Mouse (Mus musculus) MEL (cell line): ENCODE results near the gene Papss2. TPM values are rescaled to one million over a fixed set of nuclear protein-coding genes. Genes with fewer than 3 reads are reported as not detected.
A peak's percentile ranks its signal among the peaks of the same experiment; 100 is the strongest.

Source experiments
- DNase-seq: peaks from one replicate; pipeline ENCODE4 v3.0.0; 2011; ENCODE audit warnings: low read depth, low spot score
- H3K27ac ChIP-seq: 2 replicates; pipeline ENCODE4 v1.5.1; 2012; ENCODE audit warnings: low read depth, mild to moderate bottlenecking, control low read depth, low read length, moderate library complexity; ENCODE audit not compliant: control insufficient read depth
- H3K27me3 ChIP-seq, 2 experiments: fragments of 150-350 bp in 1 of 2; sonication (generic) in 1 of 2; 2 replicates each; pipeline ENCODE4 v1.6.1; 2012; ENCODE audit warnings: low read length in 2 of 2, mild to moderate bottlenecking in 2 of 2, improper control_type of control experiment in 1 of 2, moderate library complexity in 1 of 2; ENCODE audit not compliant: insufficient read depth in 2 of 2, control insufficient read depth in 1 of 2
- H3K36me3 ChIP-seq, 2 experiments: 2 replicates each; pipeline ENCODE4 v1.6.1; 2012 to 2014; ENCODE audit warnings: low read length in 2 of 2, improper control_type of control experiment in 1 of 2, inconsistent platforms in 1 of 2, mild to moderate bottlenecking in 1 of 2; ENCODE audit not compliant: insufficient read depth in 2 of 2, control insufficient read depth in 1 of 2
- H3K4me1 ChIP-seq, 2 experiments: fragments of 150-350 bp in 1 of 2; sonication (generic) in 1 of 2; 2 replicates each; pipeline ENCODE4 v1.6.1; 2012; ENCODE audit warnings: low read length in 2 of 2, improper control_type of control experiment in 1 of 2, mild to moderate bottlenecking in 1 of 2; ENCODE audit not compliant: insufficient read depth in 2 of 2, control insufficient read depth in 1 of 2
- H3K4me3 ChIP-seq, 2 experiments: fragments of 150-350 bp in 1 of 2; sonication (generic) in 1 of 2; 2 replicates each; pipeline ENCODE4 v1.5.1; 2012; ENCODE audit warnings: low read depth in 2 of 2, low read length in 2 of 2, mild to moderate bottlenecking in 2 of 2, moderate library complexity in 2 of 2, control low read depth in 1 of 2, improper control_type of control experiment in 1 of 2; ENCODE audit not compliant: control insufficient read depth in 1 of 2, insufficient read depth in 1 of 2
- H3K79me2 ChIP-seq: 2 replicates; pipeline ENCODE4 v1.6.1; 2012; ENCODE audit warnings: mild to moderate bottlenecking, low read length, moderate library complexity; ENCODE audit not compliant: control insufficient read depth, poor library complexity, insufficient read depth
- H3K9ac ChIP-seq: 2 replicates; pipeline ENCODE4 v1.6.1; 2012; ENCODE audit warnings: low read depth, mild to moderate bottlenecking, control low read depth, low read length, moderate library complexity; ENCODE audit not compliant: control insufficient read depth, poor library complexity, severe bottlenecking
- H3K9me3 ChIP-seq: fragments of 150-350 bp; sonication (generic); replicated peaks from 2 replicates; pipeline ENCODE4 v1.6.1; 2012; ENCODE audit warnings: mild to moderate bottlenecking, low read length, improper control_type of control experiment, moderate library complexity; ENCODE audit not compliant: insufficient read depth
- BHLHE40 ChIP-seq: IDR thresholded peaks from 2 replicates; pipeline ENCODE4 v1.6.1; 2012; ENCODE audit warnings: low read depth, mild to moderate bottlenecking, inconsistent platforms, low read length, improper control_type of control experiment, borderline replicate concordance
- CHD1 ChIP-seq: IDR thresholded peaks from 2 replicates; pipeline ENCODE4 v1.6.1; 2012; ENCODE audit warnings: low read depth, mild to moderate bottlenecking, inconsistent platforms, low read length, improper control_type of control experiment
- EP300 ChIP-seq, 2 experiments: IDR thresholded peaks; 2 replicates each; pipeline ENCODE4 v1.6.1; 2011; ENCODE audit warnings: improper control_type of control experiment in 2 of 2, low read length in 2 of 2, low read depth in 1 of 2, mild to moderate bottlenecking in 1 of 2
- ETS1 ChIP-seq: IDR thresholded peaks from 2 replicates; pipeline ENCODE4 v1.6.1; 2012; ENCODE audit warnings: low read depth, mild to moderate bottlenecking, inconsistent platforms, low read length, improper control_type of control experiment, moderate library complexity
- GATA1 ChIP-seq: IDR thresholded peaks from 2 replicates; pipeline ENCODE4 v1.6.1; 2011; ENCODE audit warnings: low read depth, low read length, improper control_type of control experiment
- JUND ChIP-seq: IDR thresholded peaks from 2 replicates; pipeline ENCODE4 v1.6.1; 2011; ENCODE audit warnings: low read depth, mild to moderate bottlenecking, improper control_type of control experiment, low read length
- KAT2A ChIP-seq: conservative IDR thresholded peaks from 2 replicates; pipeline ENCODE4 v1.6.1; 2012; ENCODE audit warnings: low read depth, low read length, improper control_type of control experiment, inconsistent platforms
- MAFK ChIP-seq: IDR thresholded peaks from 2 replicates; pipeline ENCODE4 v1.6.1; 2011; ENCODE audit warnings: low read depth, mild to moderate bottlenecking, low read length, improper control_type of control experiment, borderline replicate concordance
- MAZ ChIP-seq: IDR thresholded peaks from 2 replicates; pipeline ENCODE4 v1.6.1; 2012; ENCODE audit warnings: low read depth, mild to moderate bottlenecking, inconsistent platforms, low read length, improper control_type of control experiment
- MEF2A ChIP-seq: IDR thresholded peaks from 2 replicates; pipeline ENCODE4 v1.6.1; 2014; ENCODE audit warnings: low read depth, mild to moderate bottlenecking, inconsistent platforms, low read length, improper control_type of control experiment; ENCODE audit not compliant: poor library complexity, insufficient replicate concordance, severe bottlenecking; ENCODE audit errors: extremely low read depth
- MXI1 ChIP-seq: IDR thresholded peaks from 2 replicates; pipeline ENCODE4 v1.6.1; 2011; ENCODE audit warnings: mild to moderate bottlenecking, low read depth, low read length, improper control_type of control experiment
- MYB ChIP-seq: IDR thresholded peaks from 2 replicates; pipeline ENCODE4 v1.6.1; 2011; ENCODE audit warnings: mild to moderate bottlenecking, low read depth, low read length, improper control_type of control experiment
- MYC ChIP-seq: IDR thresholded peaks from 2 replicates; pipeline ENCODE4 v1.6.1; 2011; ENCODE audit warnings: low read depth, mild to moderate bottlenecking, low read length, improper control_type of control experiment, moderate library complexity
- POLR2A ChIP-seq, 2 experiments: IDR thresholded peaks; 2 replicates each; pipeline ENCODE4 v1.6.1; 2011 to 2012; ENCODE audit warnings: low read length in 2 of 2, mild to moderate bottlenecking in 2 of 2, control low read depth in 1 of 2, improper control_type of control experiment in 1 of 2, low read depth in 1 of 2, moderate library complexity in 1 of 2; ENCODE audit not compliant: control insufficient read depth in 1 of 2, insufficient read depth in 1 of 2, poor library complexity in 1 of 2
- RCOR1 ChIP-seq: IDR thresholded peaks from 2 replicates; pipeline ENCODE4 v1.6.1; 2012; ENCODE audit warnings: low read depth, mild to moderate bottlenecking, inconsistent platforms, low read length, improper control_type of control experiment
- SIN3A ChIP-seq: IDR thresholded peaks from 2 replicates; pipeline ENCODE4 v1.6.1; 2012; ENCODE audit warnings: low read length, improper control_type of control experiment, inconsistent platforms
- SMC3 ChIP-seq: IDR thresholded peaks from 2 replicates; pipeline ENCODE4 v1.6.1; 2011; ENCODE audit warnings: low read depth, low read length, improper control_type of control experiment
- TAL1 ChIP-seq: IDR thresholded peaks from 2 replicates; pipeline ENCODE4 v1.6.1; 2012; ENCODE audit warnings: mild to moderate bottlenecking, inconsistent platforms, low read length, moderate library complexity, mixed read lengths
- TCF12 ChIP-seq: IDR thresholded peaks from 2 replicates; pipeline ENCODE4 v1.6.1; 2014; ENCODE audit warnings: low read depth, mild to moderate bottlenecking, inconsistent platforms, low read length, improper control_type of control experiment, moderate library complexity
- USF2 ChIP-seq, 2 experiments: IDR thresholded peaks; 2 replicates each; pipeline ENCODE4 v1.6.1; 2011 to 2012; ENCODE audit warnings: improper control_type of control experiment in 2 of 2, low read length in 2 of 2, borderline replicate concordance in 1 of 2, inconsistent platforms in 1 of 2, low read depth in 1 of 2, mild to moderate bottlenecking in 1 of 2; ENCODE audit not compliant: insufficient read depth in 1 of 2
- ZC3H11A ChIP-seq: IDR thresholded peaks from 2 replicates; pipeline ENCODE4 v1.6.1; 2012; ENCODE audit warnings: low read depth, mild to moderate bottlenecking, inconsistent platforms, low read length, improper control_type of control experiment
- ZMIZ1 ChIP-seq: IDR thresholded peaks from 2 replicates; pipeline ENCODE4 v1.6.1; 2012; ENCODE audit warnings: low read depth, mild to moderate bottlenecking, inconsistent platforms, low read length, improper control_type of control experiment, moderate library complexity
- polyA plus RNA-seq, 2 experiments: library from polyadenylated mRNA; stranded (reverse) in 1 of 2; unstranded in 1 of 2; fragments of >175 nt in 1 of 2; fragments of >200 nt in 1 of 2; gene quantifications; 2 replicates each; pipeline versions ENCODE4 v1.2.1 to v1.2.4; 2012; ENCODE audit warnings: low replicate concordance in 2 of 2, low read depth in 1 of 2; ENCODE audit not compliant: insufficient read length in 2 of 2, insufficient read depth in 1 of 2, missing spikeins in 1 of 2
- total RNA-seq: library from RNA; depleted of rRNA; stranded (reverse); fragments of 300-350 nt; gene quantifications from 2 replicates; pipeline ENCODE4 v1.2.3, GENCODE M21; 2012

Papss2 gene
- total and polyA plus RNA-seq, 3 experiments: 1.7 to 2.6 TPM; not detected in 1

- peaks cover 4 to 6% of the 10 kb centered on the region in 2 experiments; a peak in 3 of 4 replicates for H3K4me1 ChIP-seq
- TF ChIP-seq BHLHE40 (no peak), CHD1 (no peak), ZMIZ1 (no peak), RCOR1 (peak; percentile 64), ZC3H11A (no peak), GATA1 (peak; percentile 95), SMC3 (no peak), TCF12 (peak; percentile 81), TAL1 (peak; percentile 63), MAZ (no peak), JUND (no peak), USF2 (IDR thresholded peaks at IDR 0.05; ENCODE audit: borderline replicate concordance in 1 of 2, insufficient read depth in 1 of 2, low read depth in 1 of 2, low read length in 2 of 2) (no peak), MYC (peak; percentile 57; the same call in 1 of the 2 replicates), KAT2A (no peak), MAFK (no peak), ETS1 (peak; percentile 80), MEF2A (0 out of 2 replicates have a peak, but pooled peaks have one; percentile 36), SIN3A (peak; percentile 10; the same call in 1 of the 2 replicates), MYB (no peak), MXI1 (peak; percentile 13; the same call in 1 of the 2 replicates), EP300 (IDR thresholded peaks at IDR 0.05; ENCODE audit: low read depth in 1 of 2, low read length in 2 of 2) (peak; percentile 66 to 78), POLR2A (IDR thresholded peaks at IDR 0.05; ENCODE audit: control insufficient read depth in 1 of 2, insufficient read depth in 1 of 2, low read depth in 1 of 2, low read length in 2 of 2, poor library complexity in 1 of 2) (no peak)
- no peaks in the 10 kb centered on the region for H3K27me3 ChIP-seq
- DNase-seq: peak; percentile 77
- H3K9me3 ChIP-seq: no peaks in the 10 kb centered on the region
- H3K27ac ChIP-seq: peak overlapping the region; percentile 71
- peaks cover 0 to 8% of the 10 kb centered on the region in 2 experiments; a peak in 2 of 4 replicates for H3K36me3 ChIP-seq
- no peaks in the 10 kb centered on the region for H3K79me2 ChIP-seq
- peak overlapping the region; percentile 64 for H3K4me3 ChIP-seq
- peak overlapping the region; percentile 58 for H3K9ac ChIP-seq
Measured at GRCm38 (mm10) chr19:32638276-32638903, 42.8 kb downstream of the Papss2 start.
